Mouse (Mus musculus) kidney, adult 2 months (tissue): ENCODE results near the gene Zfp12.

Source experiments
- CTCF ChIP-seq: fragments of 200-500 bp; conservative IDR thresholded peaks from 2 replicates; pipeline ENCODE4 v1.5.1; 2011; ENCODE audit warnings: low read depth, mild to moderate bottlenecking, control low read depth, low read length, moderate library complexity, mixed read lengths; ENCODE audit not compliant: insufficient read depth, insufficient read length
- POLR2A ChIP-seq: fragments of 200-500 bp; IDR thresholded peaks from one replicate; pipeline ENCODE4 v1.6.1; 2011; ENCODE audit warnings: low read depth, low read length, control low read depth

GRCm38 (mm10) chr5:143196506-143196905, 38.5 kb upstream of the Zfp12 start:
- TF ChIP-seq CTCF (no peak), POLR2A (no peak)
